ENCODE assay signal across 8 mouse cellular contexts in genomic region chr14:7888811-7889651, GRCm38 (mm10).
A peak's percentile ranks its signal among the peaks of the same experiment; 100 is the strongest.
DNase-seq lines count a peak whose midpoint lies in the region; ATAC-seq and TF ChIP-seq lines count a peak whose summit lies in the region.

No protein-coding gene starts in this region.

- H3K9ac ChIP-seq in hindbrain, embryonic 13.5 days, result peak overlapping the region; percentile 36
- no peak overlapping the region; the same call in 1 of the 2 replicates for H3K9ac ChIP-seq in midbrain, embryonic 16.5 days (ENCODE audit: low read depth, low read length)

- peak; percentile 88 for ATAC-seq in hindbrain, embryonic 13.5 days (ENCODE audit: low FRiP score)
- ATAC-seq in midbrain, embryonic 16.5 days, result peak; percentile 89

- peaks cover 64% of the 10 kb centered on the region for H3K36me3 ChIP-seq in hindbrain, embryonic 13.5 days
- H3K36me3 ChIP-seq in midbrain, embryonic 16.5 days (ENCODE audit: control insufficient read depth, insufficient read depth, low read length), result peaks cover 33% of the 10 kb centered on the region

- peaks cover 6% of the 10 kb centered on the region for H3K4me1 ChIP-seq in cortical plate, adult 2 months (ENCODE audit: control insufficient read depth, insufficient read depth, low read length)
- peaks cover 24% of the 10 kb centered on the region for H3K4me1 ChIP-seq in hindbrain, embryonic 13.5 days (replicated peaks)
- peaks cover 10% of the 10 kb centered on the region for H3K4me1 ChIP-seq in midbrain, embryonic 16.5 days (ENCODE audit: control insufficient read depth, insufficient read depth, low read length)

- 0 out of 2 replicates have a peak overlapping the region, but pooled peaks have one; percentile 4 for H3K4me2 ChIP-seq in hindbrain, embryonic 13.5 days
- no peak overlapping the region for H3K4me2 ChIP-seq in midbrain, embryonic 16.5 days (ENCODE audit: low read length)

- no peak for TF ChIP-seq CTCF in cortical plate, adult 2 months (IDR thresholded peaks at IDR 0.05; ENCODE audit: extremely low read depth, insufficient read depth, low read length)

- H3K9me3 ChIP-seq in hindbrain, embryonic 13.5 days, result no peaks in the 10 kb centered on the region
- H3K9me3 ChIP-seq in midbrain, embryonic 16.5 days (replicated peaks; ENCODE audit: control insufficient read depth, low read length, poor library complexity, severe bottlenecking), result no peaks in the 10 kb centered on the region

- no peak overlapping the region for H3K4me3 ChIP-seq in cortical plate, adult 2 months (ENCODE audit: insufficient read depth, low read length)
- H3K4me3 ChIP-seq in hindbrain, embryonic 13.5 days, result no peak overlapping the region
- no peak overlapping the region for H3K4me3 ChIP-seq in midbrain, embryonic 16.5 days (ENCODE audit: low read depth, low read length)

- H3K27me3 ChIP-seq in hindbrain, embryonic 13.5 days, result no peaks in the 10 kb centered on the region
- no peaks in the 10 kb centered on the region for H3K27me3 ChIP-seq in midbrain, embryonic 16.5 days (ENCODE audit: control insufficient read depth, insufficient read depth, low read depth, low read length)

- H3K27ac ChIP-seq in cortical plate, adult 2 months (ENCODE audit: insufficient read depth, low read length), result peak overlapping the region; percentile 75
- peak overlapping the region; percentile 86 for H3K27ac ChIP-seq in hindbrain, embryonic 13.5 days
- peak overlapping the region; percentile 83 for H3K27ac ChIP-seq in midbrain, embryonic 16.5 days (ENCODE audit: low read length)

- WGBS in hindbrain, embryonic 13.5 days, result 51% methylated on average over 11 of the region's 11 CpGs
- 34% methylated on average over 11 of the region's 11 CpGs for WGBS in midbrain, embryonic 16.5 days

- peak; percentile 49; the same call in 1 of the 2 replicates for TF ChIP-seq POLR2A in cortical plate, adult 2 months (IDR thresholded peaks at IDR 0.05; ENCODE audit: extremely low read depth, insufficient read depth, low read length)

- peak; percentile 18 for DNase-seq in embryo, embryonic 10.5 days (ENCODE audit: low spot score)
- no peak for DNase-seq in embryo, embryonic 10 days (ENCODE audit: low spot score)
- DNase-seq in CD8-positive naive resting alpha-beta T cell, adult 2 months (ENCODE audit: low read depth in 2 of 2, low spot score in 2 of 2), result peak; percentile 6 to 21
- DNase-seq in left cerebral cortex, adult 9 months (ENCODE audit: low spot score in 2 of 2), result peak; percentile 58 to 79
- no peak for DNase-seq in urinary bladder, postnatal 36 days (ENCODE audit: low spot score in 2 of 2)

Comparison
In these comparisons a context has a peak if more than half of its experiments do, and no peak if none do; other contexts are left out.
1. DNase-seq: peak in embryo, embryonic 10.5 days (single experiment), CD8-positive naive resting alpha-beta T cell, adult 2 months (2 of 2) and left cerebral cortex, adult 9 months (2 of 2); none in embryo, embryonic 10 days (single experiment) and urinary bladder, postnatal 36 days (0 of 2).
2. Peak in every context shown above with its lines, with median percentiles within 50 percentile points of each other: H3K27ac ChIP-seq.